Mouse (Mus musculus) megakaryocyte, embryonic 14.5 days (primary cell): Measurements from ENCODE around the gene Tubgcp2.

Experiments
- FLI1 ChIP-seq: IDR thresholded peaks from 2 replicates; pipeline ENCODE4 v1.6.1; 2012; ENCODE audit warnings: low read length, inconsistent platforms, mixed read lengths
- GATA1 ChIP-seq: IDR thresholded peaks from 3 replicates; pipeline ENCODE4 v1.6.1; 2012; ENCODE audit warnings: mixed read lengths, low read length, inconsistent platforms, borderline replicate concordance

GRCm38 (mm10) chr7:140059601-140060000 is 23.1 kb upstream of the Tubgcp2 start:
- no peak for TF ChIP-seq GATA1
- TF ChIP-seq FLI1, result no peak
